8 mouse cellular contexts compared by ENCODE assay signal in genomic region chr1:106795634-106796541, GRCm38 (mm10). TPM values are rescaled to one million over a fixed set of nuclear protein-coding genes. Genes with fewer than 3 reads are reported as not detected.
A peak's percentile ranks its signal among the peaks of the same experiment; 100 is the strongest.
DNase-seq lines count a peak whose midpoint lies in the region; ATAC-seq and TF ChIP-seq lines count a peak whose summit lies in the region.

No protein-coding gene starts in this region.

- H3K4me2 ChIP-seq in embryonic facial prominence, embryonic 12.5 days (replicated peaks): peak overlapping the region; percentile 65
- H3K4me2 ChIP-seq in heart, postnatal 0 days (ENCODE audit: low read depth, low read length): peak overlapping the region; percentile 74
- peak overlapping the region; percentile 60 for H3K4me2 ChIP-seq in limb, embryonic 12.5 days
- peak overlapping the region; percentile 72 for H3K4me2 ChIP-seq in midbrain, embryonic 13.5 days (replicated peaks)

- no peak for TF ChIP-seq POLR2A in ES-Bruce4 (IDR thresholded peaks at IDR 0.05; ENCODE audit: insufficient read depth, low read length)

- H3K27ac ChIP-seq in ES-Bruce4 (ENCODE audit: insufficient read depth, low read length): peak overlapping the region; percentile 66
- H3K27ac ChIP-seq in embryonic facial prominence, embryonic 12.5 days: peak overlapping the region; percentile 90
- peak overlapping the region; percentile 96 for H3K27ac ChIP-seq in heart, postnatal 0 days (ENCODE audit: low read depth)
- peak overlapping the region; percentile 93 for H3K27ac ChIP-seq in limb, embryonic 12.5 days
- H3K27ac ChIP-seq in midbrain, embryonic 13.5 days: peak overlapping the region; percentile 87

- H3K36me3 ChIP-seq in ES-Bruce4 (ENCODE audit: control insufficient read depth, insufficient read depth, low read length, poor library complexity, severe bottlenecking): peaks cover 4% of the 10 kb centered on the region; the same call in 1 of the 2 replicates
- H3K36me3 ChIP-seq in embryonic facial prominence, embryonic 12.5 days: no peaks in the 10 kb centered on the region
- H3K36me3 ChIP-seq in heart, postnatal 0 days (replicated peaks; ENCODE audit: control insufficient read depth, insufficient read depth, low read length): no peaks in the 10 kb centered on the region
- H3K36me3 ChIP-seq in limb, embryonic 12.5 days: peaks cover 9% of the 10 kb centered on the region; the same call in 1 of the 2 replicates
- H3K36me3 ChIP-seq in midbrain, embryonic 13.5 days: no peaks in the 10 kb centered on the region

- H3K27me3 ChIP-seq in ES-Bruce4 (ENCODE audit: control insufficient read depth, insufficient read depth, low read length, poor library complexity, severe bottlenecking): no peaks in the 10 kb centered on the region
- no peaks in the 10 kb centered on the region for H3K27me3 ChIP-seq in embryonic facial prominence, embryonic 12.5 days
- no peaks in the 10 kb centered on the region for H3K27me3 ChIP-seq in heart, postnatal 0 days (ENCODE audit: control insufficient read depth, insufficient read depth, low read length)
- H3K27me3 ChIP-seq in limb, embryonic 12.5 days: no peaks in the 10 kb centered on the region
- no peaks in the 10 kb centered on the region for H3K27me3 ChIP-seq in midbrain, embryonic 13.5 days

- ATAC-seq in embryonic facial prominence, embryonic 12.5 days (ENCODE audit: insufficient number of reproducible peaks, insufficient read depth, low FRiP score, low TSS enrichment): peak; percentile 87
- peak; percentile 85 for ATAC-seq in heart, postnatal 0 days (ENCODE audit: insufficient read depth, low read depth)
- ATAC-seq in limb, embryonic 12.5 days (ENCODE audit: insufficient number of reproducible peaks, insufficient read depth, low FRiP score, low TSS enrichment, low read depth): peak; percentile 92
- ATAC-seq in midbrain, embryonic 13.5 days: peak; percentile 95

- peak overlapping the region; percentile 97 for H3K9ac ChIP-seq in ES-Bruce4 (ENCODE audit: low read depth, poor library complexity, severe bottlenecking)
- peak overlapping the region; percentile 96 for H3K9ac ChIP-seq in embryonic facial prominence, embryonic 12.5 days
- peak overlapping the region; percentile 99 for H3K9ac ChIP-seq in heart, postnatal 0 days (replicated peaks; ENCODE audit: low read depth, low read length)
- peak overlapping the region; percentile 96 for H3K9ac ChIP-seq in limb, embryonic 12.5 days (replicated peaks)
- H3K9ac ChIP-seq in midbrain, embryonic 13.5 days (replicated peaks): peak overlapping the region; percentile 97

- H3K4me1 ChIP-seq in ES-Bruce4 (ENCODE audit: control insufficient read depth, insufficient read depth, low read length): peaks cover 5% of the 10 kb centered on the region
- peaks cover 7% of the 10 kb centered on the region; the same call in 1 of the 2 replicates for H3K4me1 ChIP-seq in embryonic facial prominence, embryonic 12.5 days
- peaks cover 15% of the 10 kb centered on the region; the same call in 1 of the 2 replicates for H3K4me1 ChIP-seq in heart, postnatal 0 days (ENCODE audit: control insufficient read depth, insufficient read depth)
- H3K4me1 ChIP-seq in limb, embryonic 12.5 days (replicated peaks): peaks cover 12% of the 10 kb centered on the region; the same call in 1 of the 2 replicates
- H3K4me1 ChIP-seq in midbrain, embryonic 13.5 days (replicated peaks): peaks cover 30% of the 10 kb centered on the region

- peak; percentile 68 to 69 for DNase-seq in cerebellum, postnatal 10 days
- DNase-seq in cerebellum, postnatal 4 days (ENCODE audit: low spot score in 2 of 2): no peak
- peak; percentile 27 for DNase-seq in heart, postnatal 0 days (ENCODE audit: low spot score)
- no peak for DNase-seq in layer of hippocampus, adult 11-12 months (ENCODE audit: low spot score)

- 3% methylated on average over 51 of the region's 51 CpGs for WGBS in embryonic facial prominence, embryonic 12.5 days
- 2% methylated on average over 48 of the region's 51 CpGs for WGBS in heart, postnatal 0 days
- WGBS in limb, embryonic 12.5 days: 3% methylated on average over 51 of the region's 51 CpGs
- WGBS in midbrain, embryonic 13.5 days: 3% methylated on average over 51 of the region's 51 CpGs

- peak overlapping the region; percentile 99 for H3K4me3 ChIP-seq in ES-Bruce4 (ENCODE audit: low read depth, low read length)
- peak overlapping the region; percentile 99 for H3K4me3 ChIP-seq in embryonic facial prominence, embryonic 12.5 days
- H3K4me3 ChIP-seq in heart, postnatal 0 days (ENCODE audit: low read depth, low read length): peak overlapping the region; percentile 99
- peak overlapping the region; percentile 96 for H3K4me3 ChIP-seq in limb, embryonic 12.5 days (replicated peaks)
- peak overlapping the region; percentile 100 for H3K4me3 ChIP-seq in midbrain, embryonic 13.5 days (replicated peaks)

- no peak for TF ChIP-seq EP300 in ES-Bruce4 (IDR thresholded peaks at IDR 0.05; ENCODE audit: insufficient read depth, low read depth, low read length)
- no peak for TF ChIP-seq EP300 in heart, postnatal 0 days (IDR thresholded peaks at IDR 0.05; ENCODE audit: low read depth)

- no peaks in the 10 kb centered on the region for H3K9me3 ChIP-seq in ES-Bruce4 (replicated peaks; ENCODE audit: control insufficient read depth, insufficient read depth, low read length, poor library complexity, severe bottlenecking)
- H3K9me3 ChIP-seq in embryonic facial prominence, embryonic 12.5 days: no peaks in the 10 kb centered on the region
- no peaks in the 10 kb centered on the region for H3K9me3 ChIP-seq in heart, postnatal 0 days (replicated peaks; ENCODE audit: control insufficient read depth, low read length)
- no peaks in the 10 kb centered on the region for H3K9me3 ChIP-seq in limb, embryonic 12.5 days
- H3K9me3 ChIP-seq in midbrain, embryonic 13.5 days: no peaks in the 10 kb centered on the region

- TF ChIP-seq CTCF in ES-Bruce4 (IDR thresholded peaks at IDR 0.05; ENCODE audit: low read depth, low read length): no peak
- TF ChIP-seq CTCF in heart, postnatal 0 days (IDR thresholded peaks at IDR 0.05; ENCODE audit: low read depth): no peak

RNA-seq across cellular contexts. Expression of gene Vps4b, which starts 0.6 kb away (rescaled TPM):
- 110 and 121 TPM in 2 replicates for polyA plus RNA-seq in ES-Bruce4 (2011; ENCODE audit: insufficient read depth, insufficient read length, low read depth, missing spikeins)
- 70.6 and 72.2 TPM in 2 replicates for polyA plus RNA-seq in embryonic facial prominence, embryonic 12.5 days (2016; fragmentation: Nextera tagmentation; extraction: Ambion mirVana)
- 17.5 and 30.3 TPM in 2 replicates for total RNA-seq in heart, postnatal 0 days (2014; rRNA removed; ENCODE audit: low replicate concordance)
- polyA plus RNA-seq in heart, postnatal 0 days (2015; fragmentation: Nextera tagmentation; extraction: Ambion mirVana): 30.8 and 31.7 TPM in 2 replicates
- 73.8 and 78.0 TPM in 2 replicates for polyA plus RNA-seq in limb, embryonic 12.5 days (2016; fragmentation: Nextera tagmentation; extraction: Ambion mirVana)
- polyA plus RNA-seq in midbrain, embryonic 13.5 days (2015; fragmentation: Nextera tagmentation; extraction: Ambion mirVana): 40.4 and 42.7 TPM in 2 replicates

RNA-seq across cellular contexts. Expression of gene Kdsr, which starts 36.4 kb away (rescaled TPM):
- polyA plus RNA-seq in ES-Bruce4 (2011; ENCODE audit: insufficient read depth, insufficient read length, low read depth, missing spikeins): 49.3 and 52.5 TPM in 2 replicates
- 12.5 and 13.4 TPM in 2 replicates for polyA plus RNA-seq in embryonic facial prominence, embryonic 12.5 days (2016; fragmentation: Nextera tagmentation; extraction: Ambion mirVana)
- total RNA-seq in heart, postnatal 0 days (2014; rRNA removed; ENCODE audit: low replicate concordance): 6.4 and 7.1 TPM in 2 replicates
- polyA plus RNA-seq in heart, postnatal 0 days (2015; fragmentation: Nextera tagmentation; extraction: Ambion mirVana): 7.3 and 7.8 TPM in 2 replicates
- polyA plus RNA-seq in limb, embryonic 12.5 days (2016; fragmentation: Nextera tagmentation; extraction: Ambion mirVana): 12.9 and 13.0 TPM in 2 replicates
- 13.0 and 13.3 TPM in 2 replicates for polyA plus RNA-seq in midbrain, embryonic 13.5 days (2015; fragmentation: Nextera tagmentation; extraction: Ambion mirVana)

Comparison
In these comparisons a context has a peak if more than half of its experiments do, and no peak if none do; other contexts are left out.
1. DNase-seq: peak in cerebellum, postnatal 10 days (2 of 2) and heart, postnatal 0 days (single experiment); none in cerebellum, postnatal 4 days (0 of 2) and layer of hippocampus, adult 11-12 months (single experiment).
2. Peak in every context shown above with its lines, with median percentiles within 50 percentile points of each other: H3K27ac ChIP-seq, H3K4me3 ChIP-seq, H3K9ac ChIP-seq, ATAC-seq and H3K4me2 ChIP-seq.